Mouse (Mus musculus): ENCODE measurements around the gene Trip6. TPM values are rescaled to one million over a fixed set of nuclear protein-coding genes. Genes with fewer than 3 reads are reported as not detected.

Trip6 gene
- polyA plus RNA-seq, 1 experiment from 2014 or later, result 87.5 TPM

DNA sequence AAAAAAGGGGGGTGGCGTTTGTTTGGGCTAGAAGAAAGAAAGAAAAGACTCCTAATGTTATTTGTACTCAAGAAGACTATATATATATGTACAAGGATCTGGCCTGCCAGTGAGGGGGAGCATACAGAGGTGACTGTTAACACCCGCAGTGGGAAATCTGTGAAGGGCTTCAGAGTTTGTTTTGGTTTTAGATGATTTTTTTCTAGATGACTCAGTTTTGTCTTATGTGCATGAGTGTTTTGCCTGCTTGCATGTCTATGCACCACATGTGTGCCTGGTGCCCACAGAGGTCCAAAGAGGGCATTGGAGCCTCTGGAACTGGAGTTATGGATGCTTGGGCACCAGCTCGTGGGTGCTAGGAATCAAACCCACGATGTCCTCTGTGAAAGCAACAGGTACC is 32.8 kb upstream of the Trip6 start:
- Histone ChIP-seq H3K9ac (no peak overlapping the region), H3K4me2 (no peak overlapping the region), H3K4me1 (peaks cover 56% of the 10 kb centered on the region), H3K36me3 (no peaks in the 10 kb centered on the region), H3K9me3 (replicated peaks) (0 out of 2 replicates have a peak, but pooled peaks cover 2% of the 10 kb centered on the region), H3K27ac (0 out of 2 replicates have a peak overlapping the region, but pooled peaks have one; percentile 19), H3K27me3 (no peaks in the 10 kb centered on the region), H3K4me3 (replicated peaks) (no peak overlapping the region)
- 79% methylated on average over 4 of the region's 4 CpGs for WGBS
- no peak for ATAC-seq (replicated peaks; ENCODE audit: low FRiP score)

DNA sequence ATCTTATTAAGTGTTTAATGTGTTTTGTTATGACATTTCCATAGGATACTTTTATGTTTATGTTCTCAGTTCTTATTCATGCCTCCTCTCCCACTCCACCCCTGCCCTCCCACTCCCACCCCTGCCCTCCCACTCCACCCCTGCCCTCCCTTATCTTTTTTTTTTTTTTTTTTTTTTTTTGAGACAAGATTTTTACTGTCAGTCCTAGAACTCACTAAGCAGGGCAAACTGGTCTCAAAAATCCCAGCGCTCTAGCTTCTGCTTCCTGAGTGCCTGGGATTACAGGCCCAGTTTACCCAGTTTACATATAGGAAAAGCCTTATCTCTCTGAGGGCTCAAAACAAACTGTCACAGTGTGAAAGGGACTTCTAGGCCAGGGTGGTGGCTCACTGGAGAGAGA is 32.2 kb upstream of the Trip6 start:
- no peak for ATAC-seq (replicated peaks; ENCODE audit: low FRiP score)
- 88% methylated on average over 1 of the region's 1 CpGs for WGBS
- Histone ChIP-seq H3K4me2 (peak overlapping the region; percentile 46), H3K4me1 (peaks cover 50% of the 10 kb centered on the region), H3K9ac (no peak overlapping the region), H3K27ac (peak overlapping the region; percentile 87), H3K27me3 (no peaks in the 10 kb centered on the region), H3K9me3 (replicated peaks) (0 out of 2 replicates have a peak, but pooled peaks cover 2% of the 10 kb centered on the region), H3K36me3 (no peaks in the 10 kb centered on the region), H3K4me3 (replicated peaks) (peak overlapping the region; percentile 24)

DNA sequence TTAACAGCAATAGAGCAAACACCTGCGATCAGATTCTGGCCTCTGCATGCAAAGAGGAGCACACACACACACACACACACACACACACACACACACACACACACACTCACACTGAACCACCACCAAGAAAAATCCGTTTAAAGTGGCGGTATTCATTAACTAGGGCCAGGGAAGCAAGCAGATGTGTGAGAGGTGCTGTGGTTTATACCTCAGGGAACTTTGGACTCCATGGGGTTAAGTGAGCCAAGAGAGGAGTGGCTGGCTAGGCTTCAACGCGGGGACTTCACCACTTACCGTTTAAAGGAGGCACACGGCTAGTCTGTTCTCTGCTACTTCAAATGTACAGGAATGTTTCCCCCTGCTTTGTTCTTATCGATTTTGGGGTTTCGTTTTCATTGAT is 31.6 kb upstream of the Trip6 start:
- H3K9ac ChIP-seq, result no peak overlapping the region
- peak overlapping the region; percentile 24 for H3K4me3 ChIP-seq (replicated peaks)
- H3K4me1 ChIP-seq, result peaks cover 48% of the 10 kb centered on the region
- no peak for ATAC-seq (replicated peaks; ENCODE audit: low FRiP score)
- no peaks in the 10 kb centered on the region for H3K27me3 ChIP-seq
- H3K4me2 ChIP-seq, result peak overlapping the region; percentile 46
- H3K9me3 ChIP-seq (replicated peaks), result 0 out of 2 replicates have a peak, but pooled peaks cover 2% of the 10 kb centered on the region
- 14% methylated on average over 9 of the region's 9 CpGs for whole genome bisulfite sequencing
- H3K36me3 ChIP-seq, result no peaks in the 10 kb centered on the region
- H3K27ac ChIP-seq, result peak overlapping the region; percentile 87

DNA sequence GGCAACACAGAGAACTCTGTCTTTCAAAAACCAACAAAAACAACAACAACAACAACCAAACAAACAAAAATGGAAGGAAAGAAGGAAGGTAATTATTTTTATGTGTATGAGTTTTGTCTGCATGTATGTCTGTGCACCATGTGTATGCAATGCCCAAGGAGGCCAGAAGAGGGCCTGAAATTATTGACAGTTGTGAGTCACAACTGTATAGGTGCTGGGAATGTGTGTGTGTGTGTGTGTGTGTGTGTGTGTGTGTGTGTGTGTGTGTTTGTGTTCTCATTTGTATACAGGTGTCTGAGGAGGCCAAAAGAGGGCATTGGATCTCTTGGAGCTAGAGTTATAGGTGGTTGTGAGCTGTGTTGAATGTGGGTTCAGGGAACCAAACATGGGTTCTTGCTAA is 29.7 kb upstream of the Trip6 start:
- Histone ChIP-seq H3K36me3 (no peaks in the 10 kb centered on the region), H3K4me2 (no peak overlapping the region)
- ATAC-seq (replicated peaks; ENCODE audit: low FRiP score), result no peak

DNA sequence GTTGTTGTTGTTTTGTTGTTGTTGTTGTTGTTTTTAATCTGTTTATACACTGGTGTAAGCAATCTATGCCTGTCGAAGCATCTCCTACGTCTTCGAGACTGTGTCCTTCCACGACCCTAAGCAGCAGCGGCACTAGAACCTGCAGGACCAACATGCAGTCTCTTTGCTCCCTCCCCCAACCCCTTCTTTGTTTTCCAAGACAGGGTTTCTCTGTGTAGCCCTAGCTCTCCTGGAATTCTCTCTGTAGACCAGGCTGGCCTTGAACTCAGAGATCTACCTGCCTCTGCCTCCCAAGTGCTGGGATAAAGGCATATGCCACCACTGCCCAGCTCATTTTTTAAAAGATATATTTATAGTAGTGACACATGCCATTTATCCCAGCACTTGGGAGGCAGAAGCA is 29.2 kb upstream of the Trip6 start:
- 88% methylated on average over 5 of the region's 5 CpGs for WGBS
- Histone ChIP-seq H3K9ac (no peak overlapping the region), H3K4me2 (no peak overlapping the region), H3K4me1 (peaks cover 52% of the 10 kb centered on the region), H3K4me3 (replicated peaks) (no peak overlapping the region), H3K27me3 (no peaks in the 10 kb centered on the region), H3K9me3 (replicated peaks) (0 out of 2 replicates have a peak, but pooled peaks cover 2% of the 10 kb centered on the region), H3K36me3 (no peaks in the 10 kb centered on the region), H3K27ac (0 out of 2 replicates have a peak overlapping the region, but pooled peaks have one; percentile 13)
- ATAC-seq (replicated peaks; ENCODE audit: low FRiP score), result no peak

More for the DNA sequence above, 29.7 kb upstream of the Trip6 start:
- Histone ChIP-seq H3K27ac (no peak overlapping the region), H3K4me3 (replicated peaks) (no peak overlapping the region), H3K9me3 (replicated peaks) (0 out of 2 replicates have a peak, but pooled peaks cover 2% of the 10 kb centered on the region), H3K9ac (no peak overlapping the region), H3K27me3 (no peaks in the 10 kb centered on the region), H3K4me1 (peaks cover 55% of the 10 kb centered on the region)

DNA sequence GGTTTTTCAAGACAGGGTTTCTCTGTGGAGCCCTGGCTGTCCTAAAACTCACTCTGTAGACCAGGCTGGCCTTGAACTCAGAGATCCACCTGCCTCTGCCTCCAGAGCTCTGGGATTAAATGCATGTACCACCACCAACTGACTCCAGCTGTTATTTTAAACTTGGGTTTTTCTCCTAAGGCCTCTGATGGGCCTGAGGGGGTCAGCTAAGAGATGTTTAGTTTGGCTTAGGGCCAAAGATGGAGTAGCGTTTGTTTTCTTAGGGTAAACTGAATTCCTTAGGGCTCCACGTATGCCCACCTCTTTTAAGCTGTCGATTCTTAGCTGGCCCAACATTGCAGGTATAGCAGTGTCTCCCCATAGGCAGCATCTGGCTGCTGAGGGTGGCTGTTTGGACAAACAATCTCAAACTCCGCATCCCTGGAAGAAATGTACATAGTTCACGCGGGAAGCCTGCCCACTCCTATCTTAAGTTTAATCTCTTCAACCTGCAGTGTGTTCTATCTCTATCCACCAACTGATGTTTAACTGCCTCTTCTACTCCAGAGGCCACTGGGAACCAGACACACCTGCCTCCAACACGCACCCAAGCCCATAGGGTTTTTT is 28.3 kb upstream of the Trip6 start:
- H3K4me2 ChIP-seq, result no peak overlapping the region
- 0 out of 2 replicates have a peak overlapping the region, but pooled peaks have one; percentile 14 for H3K27ac ChIP-seq
- H3K4me1 ChIP-seq, result peaks cover 48% of the 10 kb centered on the region
- no peaks in the 10 kb centered on the region for H3K27me3 ChIP-seq
- H3K4me3 ChIP-seq (replicated peaks), result no peak overlapping the region
- ATAC-seq (replicated peaks; ENCODE audit: low FRiP score), result no peak
- 48% methylated on average over 7 of the region's 7 CpGs for WGBS
- H3K9me3 ChIP-seq (replicated peaks), result 0 out of 2 replicates have a peak, but pooled peaks cover 2% of the 10 kb centered on the region
- H3K36me3 ChIP-seq, result no peaks in the 10 kb centered on the region
- H3K9ac ChIP-seq, result no peak overlapping the region

DNA sequence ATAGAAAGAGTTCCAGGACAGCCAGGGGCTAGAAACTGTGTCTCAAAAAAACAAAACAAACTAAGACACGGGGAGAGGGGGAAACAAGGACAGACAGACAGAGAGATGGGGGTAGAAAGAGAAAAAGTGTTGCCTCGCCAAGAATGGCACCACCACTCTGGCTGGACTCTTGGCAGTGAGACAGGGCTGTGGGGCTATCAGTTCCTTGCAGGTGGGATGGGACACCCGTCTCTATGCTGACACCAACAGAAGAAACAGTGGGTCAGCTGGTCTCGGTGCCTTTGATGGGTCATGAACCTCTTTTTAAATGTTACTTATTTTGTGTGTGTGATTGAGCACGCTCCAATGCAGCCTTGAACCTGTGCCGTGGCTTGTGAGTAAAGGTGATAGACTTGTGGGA is 26.0 kb upstream of the Trip6 start:
- Histone ChIP-seq H3K4me1 (peaks cover 34% of the 10 kb centered on the region), H3K27ac (peak overlapping the region; percentile 92), H3K36me3 (no peaks in the 10 kb centered on the region), H3K9me3 (replicated peaks) (0 out of 2 replicates have a peak, but pooled peaks cover 2% of the 10 kb centered on the region), H3K9ac (no peak overlapping the region; the same call in 1 of the 2 replicates), H3K4me3 (replicated peaks) (no peak overlapping the region; the same call in 1 of the 2 replicates), H3K27me3 (no peaks in the 10 kb centered on the region), H3K4me2 (peak overlapping the region; percentile 77; the same call in 1 of the 2 replicates)
- 75% methylated on average over 6 of the region's 6 CpGs for WGBS
- no peak for ATAC-seq (replicated peaks; ENCODE audit: low FRiP score)

DNA sequence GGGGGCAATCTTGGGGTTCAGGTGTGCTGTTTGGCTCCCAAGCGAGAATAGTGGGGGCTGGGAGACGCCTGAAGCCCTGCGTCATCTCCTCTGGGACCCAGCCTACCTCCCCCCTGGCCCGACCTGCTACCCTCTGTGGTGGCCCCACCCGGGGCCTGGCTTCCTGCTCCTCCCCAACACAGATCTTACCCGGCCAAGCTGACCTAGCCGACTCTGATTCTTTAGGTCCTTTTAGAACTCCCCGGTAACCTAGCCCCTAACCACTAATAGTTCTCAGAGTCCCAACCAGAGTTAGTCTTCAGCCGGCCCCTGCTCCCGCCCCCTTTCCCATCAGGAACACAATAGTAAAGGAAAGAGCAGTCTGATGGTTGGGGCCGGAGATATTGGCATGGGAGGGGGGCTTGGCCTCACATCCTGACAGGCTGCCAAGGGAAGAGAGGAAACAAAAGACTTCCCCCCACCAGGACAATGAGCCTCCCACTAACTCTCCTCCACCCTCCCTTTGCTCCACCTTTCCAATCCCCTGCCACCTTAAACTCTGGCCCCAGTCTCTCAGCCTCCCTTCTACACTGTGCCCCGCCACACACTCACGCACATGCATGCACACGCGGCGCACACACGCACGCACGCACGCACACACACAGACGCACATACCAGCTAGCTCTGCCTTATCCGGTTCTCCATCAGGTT is 25.2 kb upstream of the Trip6 start:
- peaks cover 32% of the 10 kb centered on the region for H3K4me1 ChIP-seq
- peak overlapping the region; percentile 52 for H3K9ac ChIP-seq
- no peaks in the 10 kb centered on the region for H3K27me3 ChIP-seq
- 0 out of 2 replicates have a peak, but pooled peaks cover 2% of the 10 kb centered on the region for H3K9me3 ChIP-seq (replicated peaks)
- peak overlapping the region; percentile 92 for H3K27ac ChIP-seq
- H3K36me3 ChIP-seq, result no peaks in the 10 kb centered on the region
- H3K4me2 ChIP-seq, result peak overlapping the region; percentile 77
- peak overlapping the region; percentile 47 for H3K4me3 ChIP-seq (replicated peaks)
- WGBS, result 5% methylated on average over 22 of the region's 22 CpGs
- peak; percentile 47 for ATAC-seq (replicated peaks; ENCODE audit: low FRiP score)

DNA sequence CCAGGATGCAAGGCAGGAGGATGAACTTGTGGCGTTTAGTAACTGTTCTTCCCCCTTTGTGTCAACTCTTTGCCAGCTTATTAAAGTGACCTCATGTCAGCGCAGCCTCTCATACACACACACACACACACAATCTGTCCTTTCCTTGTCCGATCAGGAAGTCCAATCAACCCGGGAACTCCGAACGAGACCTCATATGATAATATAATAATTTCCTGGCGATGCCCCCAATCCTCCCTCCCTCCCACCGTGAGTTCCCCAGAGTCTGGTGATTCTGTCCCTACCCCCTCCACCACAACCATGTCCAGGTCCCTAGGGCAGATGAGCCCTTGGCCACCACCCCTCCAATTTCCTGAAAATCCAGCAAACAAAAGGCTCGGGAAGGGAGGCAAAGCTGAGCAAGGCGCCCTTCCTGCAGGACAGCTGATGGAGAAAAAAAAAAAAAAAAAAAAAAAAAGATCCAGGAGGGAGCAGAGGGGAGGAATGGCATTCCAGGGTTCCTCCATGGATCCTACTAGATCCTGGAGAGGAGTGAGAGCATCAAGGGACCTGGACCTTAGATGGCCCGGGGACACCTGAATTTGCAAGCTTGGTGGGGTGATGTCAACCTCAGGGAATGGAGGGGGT is 24.6 kb upstream of the Trip6 start:
- WGBS, result 2% methylated on average over 11 of the region's 11 CpGs
- peak overlapping the region; percentile 92 for H3K27ac ChIP-seq
- H3K27me3 ChIP-seq, result no peaks in the 10 kb centered on the region
- peak overlapping the region; percentile 52 for H3K9ac ChIP-seq
- H3K4me3 ChIP-seq (replicated peaks), result peak overlapping the region; percentile 47
- H3K4me2 ChIP-seq, result peak overlapping the region; percentile 77
- H3K9me3 ChIP-seq (replicated peaks), result 0 out of 2 replicates have a peak, but pooled peaks cover under 1% of the 10 kb centered on the region
- H3K4me1 ChIP-seq, result peaks cover 32% of the 10 kb centered on the region
- ATAC-seq (replicated peaks; ENCODE audit: low FRiP score), result peak; percentile 17; the same call in 1 of the 2 replicates
- H3K36me3 ChIP-seq, result no peaks in the 10 kb centered on the region

DNA sequence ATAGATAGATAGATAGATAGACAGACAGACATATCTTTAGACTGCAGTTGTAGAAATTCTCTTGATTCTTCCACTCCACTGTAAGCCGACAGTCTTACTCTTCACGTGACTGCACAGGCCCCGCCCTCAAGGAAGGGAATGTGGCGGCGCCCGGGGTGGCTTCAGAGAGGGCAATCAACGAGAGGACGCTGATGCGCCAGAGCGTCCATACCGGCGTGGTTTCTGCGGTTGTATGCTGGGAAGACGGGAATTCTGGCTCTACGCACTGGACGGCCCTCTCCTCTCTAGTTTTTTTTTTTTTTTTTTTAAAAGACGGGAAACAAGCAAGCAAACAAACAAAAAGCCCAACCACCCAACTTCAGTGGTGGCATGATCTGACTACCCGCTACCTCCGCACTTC is 24.1 kb upstream of the Trip6 start:
- H3K27me3 ChIP-seq, result no peaks in the 10 kb centered on the region
- no peaks in the 10 kb centered on the region for H3K9me3 ChIP-seq (replicated peaks)
- WGBS, result under 1% methylated on average over 19 of the region's 19 CpGs
- H3K9ac ChIP-seq, result peak overlapping the region; percentile 52
- H3K36me3 ChIP-seq, result no peaks in the 10 kb centered on the region
- peak overlapping the region; percentile 92 for H3K27ac ChIP-seq
- peak overlapping the region; percentile 77 for H3K4me2 ChIP-seq
- peak; percentile 81 for ATAC-seq (replicated peaks; ENCODE audit: low FRiP score)
- peaks cover 32% of the 10 kb centered on the region for H3K4me1 ChIP-seq
- H3K4me3 ChIP-seq (replicated peaks), result peak overlapping the region; percentile 47

DNA sequence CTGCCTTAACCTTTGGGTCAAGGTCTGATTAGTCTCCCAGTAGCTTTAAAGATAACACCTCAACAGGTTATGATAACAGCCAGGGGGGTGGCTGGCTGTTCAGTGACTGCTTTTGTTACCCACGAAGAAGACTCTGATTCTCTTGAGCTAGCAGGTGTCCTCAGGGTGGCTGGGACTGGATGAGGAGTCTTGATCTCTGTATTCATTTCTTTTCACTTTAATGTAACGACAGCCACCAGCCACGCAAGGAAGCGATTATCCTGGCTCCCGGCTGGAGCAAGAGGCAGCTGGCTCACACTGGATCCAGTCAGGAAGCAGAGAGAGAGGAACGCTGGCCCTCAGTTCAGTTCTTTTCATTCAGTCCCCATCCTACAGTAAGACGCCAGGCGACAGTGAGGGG is 23.0 kb upstream of the Trip6 start:
- Histone ChIP-seq H3K4me3 (replicated peaks) (no peak overlapping the region), H3K36me3 (no peaks in the 10 kb centered on the region), H3K4me2 (no peak overlapping the region), H3K4me1 (peaks cover 38% of the 10 kb centered on the region), H3K9ac (no peak overlapping the region), H3K27ac (peak overlapping the region; percentile 41), H3K27me3 (no peaks in the 10 kb centered on the region), H3K9me3 (replicated peaks) (no peaks in the 10 kb centered on the region)
- no peak for ATAC-seq (replicated peaks; ENCODE audit: low FRiP score)
- 60% methylated on average over 8 of the region's 8 CpGs for WGBS

DNA sequence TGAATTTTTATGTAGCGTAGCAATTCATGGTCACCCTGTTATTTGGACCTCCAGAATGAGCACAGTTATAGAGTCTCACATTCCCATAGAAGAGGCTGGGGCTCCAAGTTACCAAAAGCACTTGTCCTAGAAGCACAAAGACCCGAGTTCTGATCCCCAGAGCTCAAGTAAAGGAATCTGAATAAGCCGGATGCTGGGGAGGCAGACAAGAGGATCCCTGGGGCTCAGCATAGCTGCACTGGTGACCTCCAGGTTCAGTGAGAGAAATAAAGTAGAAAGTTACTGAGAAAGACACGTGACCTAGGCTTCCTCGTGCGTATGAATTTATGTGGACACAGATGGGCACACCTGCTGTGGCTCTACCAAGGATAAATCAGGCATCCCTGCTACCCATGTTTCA is 20.9 kb upstream of the Trip6 start:
- no peak overlapping the region for H3K4me2 ChIP-seq
- H3K4me3 ChIP-seq (replicated peaks), result no peak overlapping the region
- no peak overlapping the region for H3K27ac ChIP-seq
- no peaks in the 10 kb centered on the region; the same call in 1 of the 2 replicates for H3K36me3 ChIP-seq
- H3K9me3 ChIP-seq (replicated peaks), result no peaks in the 10 kb centered on the region
- no peaks in the 10 kb centered on the region for H3K27me3 ChIP-seq
- WGBS, result 70% methylated on average over 6 of the region's 6 CpGs
- peaks cover 37% of the 10 kb centered on the region for H3K4me1 ChIP-seq
- 0 out of 2 replicates have a peak overlapping the region, but pooled peaks have one; percentile 18 for H3K9ac ChIP-seq
- no peak for ATAC-seq (replicated peaks; ENCODE audit: low FRiP score)

Data from kidney, embryonic 15.5 days (tissue).